Mouse (Mus musculus) Muller cell, postnatal 12 days (primary cell): ENCODE measurements around the gene Tlcd1.
"Not testable (repeated sequence)": the region's sequence is repeated elsewhere in the genome, so short reads cannot be mapped to it uniquely, and the experiment has no call there.

Source experiments
- DNase-seq: peaks from one replicate; pipeline ENCODE4 v3.0.0-alpha.2; 2015; ENCODE audit errors: inconsistent ontology term

Tlcd1 gene

DNA sequence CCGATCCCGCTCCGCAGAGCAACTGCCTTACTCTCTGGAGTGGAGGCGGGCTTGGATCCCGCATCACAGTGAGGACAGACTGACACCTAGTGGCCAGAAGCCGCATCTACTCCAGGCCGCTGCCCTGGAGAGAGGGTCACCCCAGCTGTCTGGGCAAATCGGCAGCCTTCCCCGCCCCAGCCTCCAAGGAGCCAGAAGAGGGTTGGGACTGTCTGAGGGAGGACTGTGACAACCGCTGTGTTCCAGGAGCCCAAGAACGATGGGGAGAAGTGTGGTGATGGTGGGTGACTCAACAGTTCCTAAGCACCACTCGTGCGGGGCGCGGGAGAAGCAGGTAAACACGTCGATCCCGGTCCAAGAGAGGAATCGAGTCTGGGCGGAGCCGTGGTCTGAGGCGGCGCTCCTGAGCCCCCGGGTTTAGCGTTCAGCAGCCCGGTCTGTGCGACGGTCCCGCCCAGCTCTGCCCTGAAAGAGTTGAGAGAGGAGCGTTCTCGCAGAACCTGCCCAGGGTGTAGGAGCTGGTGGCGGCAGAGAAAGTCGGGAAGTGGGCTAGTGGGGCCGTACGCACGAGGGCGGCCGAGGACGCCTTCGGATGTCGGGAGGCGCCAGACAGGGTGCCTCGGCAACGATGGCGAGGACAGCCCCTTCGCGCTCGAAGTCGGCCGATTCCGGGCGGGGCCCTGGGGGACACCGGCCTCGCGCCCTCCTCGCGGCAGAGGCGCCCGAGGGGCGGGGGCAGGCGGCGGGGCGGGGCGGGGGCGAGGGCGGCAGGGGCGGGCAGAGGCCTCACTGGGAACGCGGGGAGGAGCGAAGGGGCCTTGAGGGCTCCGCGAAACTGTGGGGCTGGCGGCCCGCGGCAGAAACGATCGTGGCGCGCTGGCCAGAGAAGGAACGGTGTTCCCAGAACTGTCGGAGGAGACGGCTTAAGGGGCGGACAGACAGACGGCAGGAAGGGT is 1.7 kb downstream of the Tlcd1 start:
- DNase-seq: peak; percentile 97

DNA sequence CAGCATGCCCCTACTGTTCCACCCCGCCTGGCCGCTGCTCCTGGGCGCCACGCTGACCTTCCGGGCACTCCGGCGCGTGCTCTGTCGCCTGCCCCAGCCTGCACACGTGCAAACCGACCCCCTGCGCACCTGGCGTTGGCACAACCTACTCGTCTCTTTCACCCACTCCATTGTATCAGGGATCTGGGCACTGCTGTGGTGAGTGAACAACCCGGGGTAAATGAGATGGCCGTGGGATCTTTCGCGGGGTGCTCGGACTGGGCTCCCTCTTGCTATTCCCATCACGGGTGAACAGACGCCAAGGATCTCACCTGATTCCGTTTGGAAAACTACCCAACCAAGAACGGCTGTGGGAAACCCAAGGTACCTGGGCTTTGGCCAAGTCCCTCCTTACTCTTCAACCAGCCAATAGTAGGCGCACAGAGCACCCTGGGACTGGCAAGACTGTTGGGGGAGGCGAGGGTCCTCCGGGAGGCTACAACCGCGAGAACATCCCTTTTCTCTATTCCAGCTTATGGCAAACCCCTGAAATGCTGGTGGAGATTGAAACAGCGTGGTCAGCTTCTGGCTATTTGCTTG is 2.4 kb downstream of the Tlcd1 start:
- DNase-seq: peak; percentile 73

- no peak for DNase-seq
These were observed 3.0 kb downstream of the Tlcd1 start for GRCm38 (mm10) chr11:78179438-78179999.

GRCm38 (mm10) chr11:78180081-78180761 is 3.7 kb downstream of the Tlcd1 start:
- no peak for DNase-seq

GRCm38 (mm10) chr11:78181830-78182357 is 5.4 kb downstream of the Tlcd1 start:
- DNase-seq: no peak

- DNase-seq: no peak
These were observed 5.9 kb downstream of the Tlcd1 start for GRCm38 (mm10) chr11:78182450-78182849.

DNA sequence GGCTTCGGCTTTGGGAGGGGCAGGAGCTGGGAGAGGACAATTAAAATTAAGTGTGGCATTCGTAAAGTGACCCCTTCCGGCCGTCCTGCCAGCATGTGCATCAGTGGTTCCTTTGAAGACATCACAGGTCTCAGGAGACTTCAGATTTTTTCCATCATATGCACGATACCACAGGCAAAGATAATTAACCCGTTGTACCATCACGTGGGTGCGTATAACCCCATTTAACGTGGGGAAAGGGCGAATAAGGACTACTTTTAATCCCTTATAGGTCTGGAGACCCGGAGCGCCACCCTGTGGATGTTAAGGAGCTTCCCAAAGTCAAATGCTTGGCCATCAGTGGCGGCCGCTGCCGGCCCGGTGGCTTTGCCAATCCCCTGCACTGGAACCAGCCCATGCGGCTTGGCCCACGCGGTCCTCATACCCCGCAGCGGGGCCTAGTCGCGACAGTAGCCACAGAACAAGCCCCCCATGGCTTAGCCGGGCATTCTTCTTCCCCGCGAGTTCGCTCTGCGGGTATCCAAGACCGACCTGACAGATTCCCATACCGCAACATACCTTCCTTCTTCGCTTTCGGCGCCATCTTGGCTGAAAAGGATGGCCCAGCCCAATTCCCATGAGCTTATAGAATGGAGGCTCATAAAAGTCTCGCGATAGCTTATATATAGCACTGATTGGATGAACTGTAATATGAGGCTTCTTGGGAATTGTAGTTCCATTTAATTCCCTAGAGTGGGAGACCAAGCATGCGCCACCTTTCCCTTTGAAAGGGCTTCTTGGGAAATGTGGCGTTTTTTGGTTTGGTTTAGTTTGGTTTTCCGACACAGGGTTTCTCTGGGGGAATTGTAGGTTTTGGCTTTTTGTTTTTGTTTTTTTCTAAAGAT is 6.7 kb downstream of the Tlcd1 start, which contains the start of gene Rpl23a:
Rpl23a (minus strand) TSS at position 624 of the 884 bp plus-strand sequence.
- peak; percentile 90 for DNase-seq

DNA sequence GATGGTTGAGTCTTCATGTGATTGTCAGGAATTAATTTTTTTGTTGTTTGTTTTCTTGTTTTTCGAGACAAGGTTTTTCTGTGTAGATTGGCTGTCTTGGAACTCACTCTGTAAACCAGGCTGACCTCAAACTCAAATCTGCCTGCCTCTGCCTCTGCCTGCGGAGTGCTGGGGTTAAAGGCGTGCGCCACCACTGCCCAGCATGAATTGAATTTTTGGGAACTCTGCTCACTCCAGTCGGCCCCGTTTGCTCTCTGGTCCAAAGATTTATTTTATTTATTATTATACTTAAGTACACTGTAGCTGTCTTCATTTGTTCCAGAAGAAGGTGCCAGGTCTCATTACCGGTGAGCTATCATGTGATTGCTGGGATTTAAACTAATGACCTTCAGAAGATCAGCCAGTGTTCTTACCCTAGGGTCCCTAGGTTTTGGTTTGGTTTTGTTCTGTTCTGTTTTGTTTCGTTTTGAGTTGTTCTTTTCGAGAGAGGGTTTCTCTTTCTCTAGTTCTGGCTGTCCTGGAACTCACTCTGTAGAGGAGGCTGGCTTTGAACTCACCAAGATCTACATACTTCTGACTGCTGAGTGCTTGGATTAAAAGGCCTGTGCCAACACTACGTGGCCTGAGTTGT is 7.5 kb downstream of the Tlcd1 start:
- no peak for DNase-seq

GRCm38 (mm10) chr11:78184702-78185101 is 8.2 kb downstream of the Tlcd1 start:
- not testable (repeated sequence) for DNase-seq

- DNase-seq: peak; percentile 92
These were observed 12.1 kb downstream of the Tlcd1 start, which contains the start of gene Rab34 for GRCm38 (mm10) chr11:78188331-78189233. Gene Rab34, plus strand, starts transcription at chr11:78188430.

DNA sequence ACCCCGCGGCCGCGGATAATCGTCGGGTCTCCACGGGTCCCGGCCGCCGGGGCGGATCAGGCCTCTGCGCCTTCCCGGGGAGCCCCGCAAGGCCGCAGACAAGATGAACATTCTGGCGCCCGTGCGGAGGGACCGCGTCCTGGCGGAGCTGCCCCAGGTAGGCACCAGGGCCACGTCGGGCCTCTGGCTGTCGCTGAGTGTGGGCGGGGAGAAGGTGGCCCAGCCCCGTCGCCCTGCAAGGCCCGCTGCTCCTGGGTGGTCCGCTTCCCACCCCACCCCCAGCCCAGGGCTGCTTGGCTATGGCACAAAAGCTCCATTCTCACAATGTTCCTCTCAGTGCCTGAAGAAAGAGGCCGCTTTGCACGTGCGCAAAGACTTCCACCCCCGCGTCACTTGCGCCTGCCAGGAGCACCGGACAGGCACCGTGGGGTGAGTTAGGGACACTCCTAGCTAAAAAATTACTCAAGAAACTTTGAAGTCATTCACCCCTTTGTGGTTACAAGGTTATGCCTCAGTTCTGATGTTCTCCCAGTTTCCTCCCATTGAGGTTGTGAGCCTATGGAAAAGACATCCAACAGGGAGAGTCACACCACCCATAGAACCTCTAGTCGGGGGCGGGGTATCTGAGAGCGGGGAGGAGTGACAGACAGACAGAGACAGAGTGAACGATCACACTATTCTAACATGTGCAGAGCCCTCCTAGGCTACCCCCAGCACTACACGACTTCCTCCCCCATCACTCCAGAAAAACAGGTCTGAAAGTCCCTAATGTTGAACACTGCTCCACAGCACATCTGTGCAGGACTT is 12.9 kb downstream of the Tlcd1 start:
- DNase-seq: peak; percentile 89

- DNase-seq: no peak
These were observed 13.5 kb downstream of the Tlcd1 start for GRCm38 (mm10) chr11:78190041-78190440.

DNA sequence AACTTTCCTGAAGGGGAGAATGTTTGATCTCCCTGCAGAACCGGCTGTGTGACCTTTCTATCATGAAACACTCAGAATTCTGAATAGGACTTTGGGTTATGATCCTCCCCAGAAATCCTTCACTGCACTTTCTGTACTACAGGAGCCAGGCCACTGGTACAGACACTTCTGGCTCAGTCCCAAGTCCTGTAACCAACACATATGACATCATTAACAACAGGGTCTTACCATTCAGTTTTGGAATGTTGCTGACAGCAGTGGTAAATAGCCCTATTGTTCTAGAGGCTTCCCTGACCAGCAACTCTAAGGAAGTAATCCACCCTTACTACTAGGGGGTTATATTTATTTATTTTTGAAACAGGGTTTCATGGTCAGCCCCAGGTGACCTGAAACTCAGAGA is 16.6 kb downstream of the Tlcd1 start, which contains the start of gene Proca1:
Proca1 (plus strand) TSS at position 280 of the 400 bp plus-strand sequence.
- peak; percentile 26 for DNase-seq

GRCm38 (mm10) chr11:78194411-78195100 is 18.0 kb downstream of the Tlcd1 start:
- peak; percentile 68 for DNase-seq

GRCm38 (mm10) chr11:78195101-78195863 is 18.8 kb downstream of the Tlcd1 start:
- no peak for DNase-seq

GRCm38 (mm10) chr11:78202372-78202771 is 25.9 kb downstream of the Tlcd1 start:
- DNase-seq: no peak

GRCm38 (mm10) chr11:78204287-78204686 is 27.8 kb downstream of the Tlcd1 start:
- no peak for DNase-seq
